Mouse (Mus musculus) liver, embryonic 11.5 days (tissue): ENCODE data around the gene Trappc5. TPM values are rescaled to one million over a fixed set of nuclear protein-coding genes. Genes with fewer than 3 reads are reported as not detected.

Experiments
- ATAC-seq: fragments of 200-750 bp; cut with Nextera tagmentation; replicated peaks from 2 replicates; pipeline ENCODE4 v1.8.0; 2017; ENCODE audit warnings: moderate number of reproducible peaks, mild to moderate bottlenecking, moderate TSS enrichment, moderate library complexity; ENCODE audit not compliant: low FRiP score
- DNase-seq: peaks from one replicate; pipeline ENCODE4 v3.0.0-alpha.2; 2017; ENCODE audit warnings: low spot score
- H3K27ac ChIP-seq: fragments of 300-500 bp; sonication (generic); 2 replicates; pipeline ENCODE4 v1.5.1; 2014; ENCODE audit warnings: mild to moderate bottlenecking, low read depth, low read length, control low read depth
- H3K27me3 ChIP-seq: fragments of 300-500 bp; sonication (generic); replicated peaks from 2 replicates; pipeline ENCODE4 v1.6.1; 2014; ENCODE audit warnings: low read length, mixed read lengths; ENCODE audit not compliant: control insufficient read depth, insufficient read depth
- H3K36me3 ChIP-seq: fragments of 300-500 bp; sonication (generic); 2 replicates; pipeline ENCODE4 v1.6.1; 2014; ENCODE audit warnings: mild to moderate bottlenecking, low read length, moderate library complexity, mixed read lengths; ENCODE audit not compliant: control insufficient read depth, insufficient read depth
- H3K4me1 ChIP-seq: fragments of 300-500 bp; sonication (generic); replicated peaks from 2 replicates; pipeline ENCODE4 v1.6.1; 2014; ENCODE audit warnings: low read length, mixed read lengths; ENCODE audit not compliant: control insufficient read depth, insufficient read depth
- H3K4me2 ChIP-seq: fragments of 300-500 bp; sonication (generic); 2 replicates; pipeline ENCODE4 v1.6.1; 2014; ENCODE audit warnings: mild to moderate bottlenecking, control low read depth, moderate library complexity
- H3K4me3 ChIP-seq: fragments of 300-500 bp; sonication (generic); 2 replicates; pipeline ENCODE4 v1.5.1; 2014; ENCODE audit warnings: low read depth, low read length, control low read depth
- H3K9ac ChIP-seq: fragments of 300-500 bp; sonication (generic); 2 replicates; pipeline ENCODE4 v1.6.1; 2014; ENCODE audit warnings: low read depth, low read length, control low read depth
- H3K9me3 ChIP-seq: fragments of 300-500 bp; sonication (generic); 2 replicates; pipeline ENCODE4 v1.6.1; 2016; ENCODE audit warnings: low read length, inconsistent platforms, mixed read lengths; ENCODE audit not compliant: control insufficient read depth
- WGBS: fragments of 180-500 bp; shearing (Covaris S2); extraction: QIAGEN DNeasy Blood & Tissue Kit; methylation state at CpG from one replicate; pipeline ENCODE4 v1.1.7; 2014; 5-methylcytosine and 5-hydroxymethylcytosine counted together
- polyA plus RNA-seq: library from polyadenylated mRNA; unstranded; fragments of >200 nt; fragmentation: Nextera tagmentation; extraction: Ambion mirVana; gene quantifications from 2 replicates; pipeline ENCODE4 v1.2.1, GENCODE M21; 2014

The Trappc5 gene
- polyA plus RNA-seq = 29.5 and 31.6 TPM in 2 replicates

GRCm38 (mm10) chr8:3676131-3676992, at the start of gene Trappc5:
TSS of gene Trappc5 (plus strand) at chr8:3676299.
- no peaks in the 10 kb centered on the region for H3K9me3 ChIP-seq
- ATAC-seq = peak; percentile 86
- H3K4me1 ChIP-seq = peaks cover 13% of the 10 kb centered on the region
- 1% methylated on average over 61 of the region's 61 CpGs for WGBS
- H3K4me2 ChIP-seq = peak within 1 kb of the TSS; percentile 90
- H3K9ac ChIP-seq = peak within 1 kb of the TSS; percentile 88
- peak within 1 kb of the TSS; percentile 83 for H3K27ac ChIP-seq
- H3K27me3 ChIP-seq = no peaks in the 10 kb centered on the region
- H3K36me3 ChIP-seq = peaks cover 21% of the 10 kb centered on the region
- H3K4me3 ChIP-seq = peak within 1 kb of the TSS; percentile 95
- peak; percentile 91 for DNase-seq

- Histone ChIP-seq H3K27me3 (no peaks in the 10 kb centered on the region), H3K27ac (no peak overlapping the region), H3K36me3 (0 out of 2 replicates have a peak, but pooled peaks cover 2% of the 10 kb centered on the region), H3K4me1 (peaks cover 3% of the 10 kb centered on the region), H3K9ac (no peak overlapping the region), H3K4me2 (no peak overlapping the region), H3K9me3 (no peaks in the 10 kb centered on the region), H3K4me3 (no peak overlapping the region)
- WGBS = 44% methylated on average over 5 of the region's 5 CpGs
- no peak for ATAC-seq
- DNase-seq = no peak
Measured at GRCm38 (mm10) chr8:3626971-3627370, 49.1 kb upstream of the Trappc5 start.

DNA sequence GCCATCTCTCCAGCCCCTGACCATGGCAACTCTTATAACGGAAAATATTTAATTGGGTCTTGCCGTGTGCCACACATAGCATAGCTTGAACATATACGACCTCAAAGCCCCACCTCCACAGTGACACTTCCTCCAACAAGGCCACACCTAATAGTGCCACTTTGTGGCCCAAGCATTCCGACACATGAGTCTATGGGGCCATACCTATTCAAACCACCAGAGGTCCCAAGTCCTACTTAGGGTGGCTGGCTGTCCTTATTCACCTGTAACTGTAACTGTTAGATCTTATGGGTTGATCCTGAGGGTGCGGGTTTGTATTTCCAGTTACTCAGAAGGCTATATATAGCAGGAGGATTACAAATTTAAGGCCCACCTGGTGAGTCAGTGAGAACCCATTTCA, 48.1 kb upstream of the Trappc5 start:
- Histone ChIP-seq H3K9ac (no peak overlapping the region), H3K4me1 (no peaks in the 10 kb centered on the region), H3K27me3 (no peaks in the 10 kb centered on the region), H3K36me3 (0 out of 2 replicates have a peak, but pooled peaks cover 2% of the 10 kb centered on the region), H3K9me3 (no peaks in the 10 kb centered on the region), H3K27ac (no peak overlapping the region), H3K4me2 (no peak overlapping the region), H3K4me3 (no peak overlapping the region)
- WGBS = 34% methylated on average over 5 of the region's 5 CpGs
- DNase-seq = no peak
- 0 out of 2 replicates have a peak, but pooled peaks have one; percentile 25 for ATAC-seq

DNA sequence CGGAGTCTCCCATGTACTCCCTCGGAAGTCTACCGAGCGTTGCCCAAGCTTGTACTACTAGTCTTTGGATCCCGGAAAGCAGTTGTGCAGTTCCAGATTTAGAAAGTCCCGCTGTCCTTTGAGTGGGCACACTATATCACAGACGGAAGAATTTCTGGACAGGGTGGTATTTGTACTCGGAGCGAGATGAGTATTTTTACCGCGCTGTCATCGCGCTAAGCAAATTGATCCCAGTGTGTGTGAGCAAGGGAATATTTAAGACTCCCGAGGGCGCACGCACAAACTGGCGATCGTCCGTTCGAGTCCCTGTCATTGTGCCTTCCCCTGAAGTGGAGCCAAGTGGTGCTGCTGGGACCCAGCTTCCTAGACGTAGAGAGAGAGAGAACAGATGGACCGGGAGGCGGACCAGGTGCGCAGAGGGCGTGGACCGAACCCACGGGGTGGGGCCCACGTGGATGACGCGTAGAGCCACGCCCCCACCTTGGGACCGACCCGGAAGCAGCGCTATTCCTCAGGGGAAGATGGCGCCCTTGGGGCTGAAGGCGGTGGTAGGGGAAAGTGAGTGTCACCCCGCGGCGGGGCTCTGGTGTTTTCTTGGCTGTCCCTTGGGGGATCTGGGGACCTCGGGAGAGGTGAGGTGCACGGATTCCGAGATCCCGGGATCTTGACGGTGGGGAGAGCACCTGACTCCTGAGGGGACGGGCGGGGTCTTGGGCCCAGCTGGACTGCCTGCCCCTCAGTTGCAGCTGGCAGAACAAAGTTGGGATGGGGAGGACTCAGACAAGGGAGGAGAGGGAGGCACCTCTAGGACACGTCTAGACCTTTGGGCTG, 45.2 kb upstream of the Trappc5 start, which contains the start of gene Stxbp2:
Gene Stxbp2, plus strand, starts transcription at position 309 of the 831 bp plus-strand sequence.
- ATAC-seq = peak; percentile 91

DNA sequence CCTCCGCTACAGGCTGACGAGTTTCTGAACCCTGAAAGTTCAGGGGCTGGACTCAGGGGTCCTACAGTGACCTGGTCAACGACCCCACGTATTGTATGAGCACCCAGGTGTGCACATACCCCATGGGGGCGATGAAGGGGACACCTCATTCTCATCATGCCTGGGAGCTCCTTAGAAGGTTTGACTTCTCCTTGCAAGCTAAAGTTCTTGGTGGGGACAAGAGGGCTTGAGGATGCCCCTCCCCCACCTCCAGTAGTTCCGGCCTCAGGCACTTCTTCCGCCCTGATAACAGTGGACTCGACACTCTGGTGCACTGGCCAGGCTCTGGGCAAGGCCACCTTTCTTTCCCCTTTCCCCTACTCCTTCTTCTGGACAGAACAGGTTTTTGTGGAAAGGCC, 44.6 kb upstream of the Trappc5 start:
- ATAC-seq = peak; percentile 73
- Histone ChIP-seq H3K4me3 (peak overlapping the region; percentile 68), H3K27me3 (no peaks in the 10 kb centered on the region), H3K9ac (peak overlapping the region; percentile 81), H3K9me3 (no peaks in the 10 kb centered on the region), H3K4me2 (peak overlapping the region; percentile 81), H3K27ac (peak overlapping the region; percentile 40; the same call in 1 of the 2 replicates), H3K36me3 (peaks cover 19% of the 10 kb centered on the region; the same call in 1 of the 2 replicates), H3K4me1 (no peaks in the 10 kb centered on the region)
- 5% methylated on average over 8 of the region's 8 CpGs for WGBS
- DNase-seq = peak; percentile 51

More for the DNA sequence above, 45.2 kb upstream of the Trappc5 start, which contains the start of gene Stxbp2:
- 8% methylated on average over 47 of the region's 47 CpGs for WGBS
- Histone ChIP-seq H3K9ac (peak within 1 kb of the TSS; percentile 81), H3K27ac (peak within 1 kb of the TSS; percentile 40; the same call in 1 of the 2 replicates), H3K4me2 (peak within 1 kb of the TSS; percentile 81), H3K9me3 (no peaks in the 10 kb centered on the region), H3K4me1 (no peaks in the 10 kb centered on the region), H3K27me3 (no peaks in the 10 kb centered on the region), H3K36me3 (peaks cover 13% of the 10 kb centered on the region; the same call in 1 of the 2 replicates), H3K4me3 (peak within 1 kb of the TSS; percentile 68)
- DNase-seq = peak; percentile 80

GRCm38 (mm10) chr8:3645804-3646203, 30.3 kb upstream of the Trappc5 start:
- Histone ChIP-seq H3K9ac (no peak overlapping the region), H3K4me1 (no peaks in the 10 kb centered on the region), H3K4me3 (no peak overlapping the region), H3K36me3 (peaks cover 6% of the 10 kb centered on the region; the same call in 1 of the 2 replicates), H3K27me3 (no peaks in the 10 kb centered on the region), H3K4me2 (no peak overlapping the region), H3K9me3 (no peaks in the 10 kb centered on the region), H3K27ac (no peak overlapping the region)
- no peak for DNase-seq
- ATAC-seq = peak; percentile 80
- WGBS = 18% methylated on average over 5 of the region's 5 CpGs

DNA sequence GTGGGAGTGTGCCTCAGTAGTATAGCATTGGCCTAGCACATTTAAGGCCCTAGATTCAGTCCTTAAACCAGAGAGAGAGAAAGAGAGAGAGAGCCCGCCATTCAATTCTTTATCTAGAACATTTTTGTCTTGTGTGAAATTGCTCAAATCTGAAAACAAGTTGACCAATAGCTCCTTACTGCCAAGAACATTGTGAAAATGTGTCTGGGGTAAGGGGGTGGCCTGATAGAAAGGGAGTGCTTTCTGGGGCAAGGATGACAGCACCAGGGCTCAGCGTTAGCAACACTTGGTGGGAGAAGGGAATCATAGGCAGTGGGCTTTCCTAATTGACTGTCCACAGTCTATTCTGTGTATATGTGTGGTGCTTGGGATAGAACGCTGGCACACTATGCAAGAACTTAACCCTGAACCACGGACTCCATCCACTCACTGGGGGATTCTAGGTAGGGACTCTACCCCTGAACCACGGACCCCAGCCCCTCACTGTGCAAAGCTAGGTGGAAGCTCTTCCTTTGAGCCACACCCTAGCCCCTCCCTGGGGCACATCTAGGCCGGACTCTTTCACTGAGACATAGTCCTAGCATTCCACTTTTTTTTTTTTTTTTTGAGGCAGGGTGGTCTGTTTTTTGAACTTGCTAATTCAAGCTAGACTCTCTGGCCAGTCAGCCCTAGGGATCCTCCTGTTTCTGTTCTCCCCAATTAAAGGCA, 29.1 kb upstream of the Trappc5 start:
- Histone ChIP-seq H3K9ac (no peak overlapping the region), H3K9me3 (no peaks in the 10 kb centered on the region), H3K27me3 (no peaks in the 10 kb centered on the region), H3K27ac (no peak overlapping the region), H3K36me3 (no peaks in the 10 kb centered on the region), H3K4me1 (no peaks in the 10 kb centered on the region), H3K4me2 (no peak overlapping the region), H3K4me3 (no peak overlapping the region)
- DNase-seq (no peak), ATAC-seq (no peak)
- 77% methylated on average over 6 of the region's 6 CpGs for WGBS

GRCm38 (mm10) chr8:3647561-3647960, 28.5 kb upstream of the Trappc5 start:
- no peaks in the 10 kb centered on the region for H3K36me3 ChIP-seq
- H3K9ac ChIP-seq = no peak overlapping the region
- 81% methylated on average over 4 of the region's 4 CpGs for WGBS
- ATAC-seq (no peak), DNase-seq (no peak)
- no peaks in the 10 kb centered on the region for H3K27me3 ChIP-seq
- no peaks in the 10 kb centered on the region for H3K9me3 ChIP-seq
- H3K4me2 ChIP-seq = no peak overlapping the region
- H3K4me3 ChIP-seq = no peak overlapping the region
- H3K4me1 ChIP-seq = no peaks in the 10 kb centered on the region
- H3K27ac ChIP-seq = no peak overlapping the region
